Mouse (Mus musculus): Measurements from ENCODE around the gene Gm4871. TPM values are rescaled to one million over a fixed set of nuclear protein-coding genes. Genes with fewer than 3 reads are reported as not detected.
"Not testable (repeated sequence)": the region's sequence is repeated elsewhere in the genome, so short reads cannot be mapped to it uniquely, and the experiment has no call there.

Gm4871 gene
- not detected for total RNA-seq (2021)

DNA sequence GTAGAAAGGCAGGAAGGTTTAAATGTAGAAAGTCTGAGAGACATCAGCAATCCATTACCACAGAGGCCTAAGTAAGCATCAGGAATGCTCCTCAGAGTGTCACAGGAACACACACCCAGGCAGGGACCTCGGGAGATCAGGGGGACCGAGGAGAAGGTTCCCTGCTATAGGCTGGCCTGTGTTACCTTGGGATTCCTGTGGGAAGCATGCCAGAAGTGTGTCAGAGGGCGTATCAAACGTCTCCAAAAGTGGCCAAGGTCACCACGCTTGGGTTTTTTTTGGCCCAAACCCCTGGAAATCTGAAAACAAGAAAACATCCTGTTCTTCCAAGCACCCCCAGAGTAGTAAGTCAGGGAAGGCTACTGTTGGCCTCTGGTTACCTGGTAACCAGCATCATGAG lies at the start of gene Gm4871:
Gene Gm4871 (minus strand): TSS at position 364 of the 400 bp plus-strand sequence.
- DNase-seq; intact Hi-C loops (cut with DNase I): not testable (repeated sequence)

DNA sequence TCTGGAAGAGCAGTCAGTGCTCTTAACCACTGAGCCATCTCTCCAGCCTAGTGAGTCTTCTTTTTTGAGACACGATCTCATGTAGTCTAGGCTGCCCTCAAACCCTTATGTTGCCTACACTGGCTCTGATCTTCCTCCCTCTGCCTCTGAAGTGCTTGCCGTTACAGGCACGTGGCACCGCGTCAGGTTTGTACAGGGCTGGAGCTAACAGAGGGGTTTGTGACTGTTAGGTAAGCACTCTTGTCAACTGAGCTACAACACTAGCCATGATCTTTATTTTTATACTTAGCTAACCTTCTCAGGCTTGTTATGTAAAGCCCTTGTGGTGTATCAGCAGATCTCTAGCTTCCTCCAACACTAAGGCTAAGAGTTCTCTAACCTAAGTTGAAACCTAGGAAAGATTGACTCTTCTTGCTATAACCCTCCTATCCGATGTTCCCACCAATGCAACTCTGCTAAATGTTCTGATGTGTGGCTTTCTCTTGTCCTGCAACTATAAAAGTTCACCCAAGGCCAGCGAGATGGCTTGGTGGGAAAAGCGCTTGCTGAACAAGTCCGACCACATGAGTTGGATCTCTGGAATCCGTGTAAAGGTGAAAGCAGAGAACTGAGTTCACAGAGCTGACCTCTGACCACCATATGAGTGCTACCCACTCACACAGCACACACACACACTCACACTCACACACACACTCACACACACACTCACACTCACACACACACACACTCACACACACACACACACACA lies 49.5 kb upstream of the Gm4871 start:
- intact Hi-C loops (cut with DNase I): no loop called here
- no peak for DNase-seq

DNA sequence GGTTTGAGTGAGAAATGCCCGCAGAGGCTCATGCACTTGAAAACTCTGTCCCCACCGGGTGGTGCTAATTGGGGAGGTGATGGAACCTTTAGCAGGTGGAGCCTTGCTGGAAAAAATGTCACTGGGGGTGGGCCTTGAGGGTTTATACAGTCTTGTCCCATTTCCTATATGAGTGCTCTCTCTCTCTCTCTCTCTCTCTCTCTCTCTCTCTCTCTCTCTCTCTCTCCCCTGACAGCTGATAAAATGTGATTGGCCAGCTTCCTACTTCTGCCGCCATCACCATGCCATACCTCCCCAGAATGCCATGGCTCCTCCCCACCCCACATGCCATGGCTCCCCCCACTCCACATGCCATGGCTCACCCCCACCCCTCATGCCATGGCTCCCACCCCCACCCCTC lies 42.5 kb upstream of the Gm4871 start:
- DNase-seq: no peak
- intact Hi-C loops (cut with DNase I): no loop called here

DNA sequence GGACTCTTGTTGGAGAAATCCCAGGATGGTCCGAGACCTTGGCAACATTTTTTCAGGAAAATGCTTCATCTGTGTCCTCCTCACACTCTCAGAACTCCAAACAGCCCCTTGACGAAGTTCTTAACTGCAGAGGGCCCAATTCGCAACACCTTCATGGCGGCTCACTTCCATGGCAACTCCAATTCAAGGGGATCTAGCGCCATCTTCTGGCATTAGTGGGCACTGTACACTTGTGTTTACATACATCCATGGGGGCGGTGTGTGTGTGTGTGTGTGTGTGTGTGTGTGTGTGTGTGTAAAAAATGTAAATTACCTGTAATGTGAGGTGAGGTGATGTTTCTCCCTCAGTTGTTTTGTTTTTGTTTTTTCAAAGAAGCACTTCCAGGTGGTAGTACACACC lies 38.8 kb upstream of the Gm4871 start:
- DNase-seq: no peak
- intact Hi-C loops (cut with DNase I): loop anchor here (5.0 kb wide), 2 partner anchors 41 to 74 kb away; partner anchors contain the start of gene Arpc1b

DNA sequence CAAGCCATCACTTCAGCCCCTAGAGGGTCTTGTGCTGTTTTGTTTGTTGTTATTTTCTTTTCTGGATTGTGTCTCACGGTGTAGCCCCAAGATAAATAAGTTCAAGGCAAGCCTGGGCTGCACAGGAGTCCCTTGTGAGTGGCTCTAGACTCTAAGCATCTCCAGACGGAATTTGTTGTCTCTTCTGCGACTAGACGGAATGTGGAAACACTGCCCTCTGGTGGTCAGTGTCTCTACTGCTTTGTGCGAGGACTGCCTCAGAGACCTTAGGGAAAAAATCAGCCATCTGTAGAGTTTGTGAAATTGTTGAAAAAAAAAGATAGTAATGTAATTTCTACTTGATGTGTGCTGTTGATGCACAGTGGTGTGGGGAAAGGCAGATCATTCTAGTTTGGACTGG lies 37.2 kb upstream of the Gm4871 start:
- DNase-seq: peak; percentile 65 to 80
- intact Hi-C loops (cut with DNase I): loop anchor here (5.0 kb wide), 4 partner anchors 43 to 187 kb away; partner anchors contain the start of gene Arpc1b

DNA sequence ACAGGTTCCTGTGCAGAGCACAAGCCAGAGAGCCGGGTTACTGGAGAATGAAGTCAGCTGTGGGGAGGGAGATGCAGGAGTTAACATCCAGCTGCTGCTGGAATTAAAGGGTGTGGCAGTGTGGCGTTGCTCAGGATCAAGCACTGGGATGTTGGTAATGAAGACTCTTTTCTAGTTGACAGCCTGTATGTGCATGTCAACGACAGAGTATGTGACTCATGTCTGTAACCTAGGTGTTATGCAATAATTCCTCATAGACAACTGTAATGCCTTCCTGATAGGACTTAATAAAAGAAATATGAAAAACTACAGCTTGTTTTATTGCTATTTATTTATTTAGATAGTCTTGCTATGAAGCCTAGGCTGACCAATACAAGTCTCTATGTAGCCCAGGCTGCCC lies 36.3 kb upstream of the Gm4871 start:
- DNase-seq: no peak
- intact Hi-C loops (cut with DNase I): loop anchor here (5.0 kb wide), 2 partner anchors 52 to 187 kb away; no protein-coding TSS in a partner anchor

DNA sequence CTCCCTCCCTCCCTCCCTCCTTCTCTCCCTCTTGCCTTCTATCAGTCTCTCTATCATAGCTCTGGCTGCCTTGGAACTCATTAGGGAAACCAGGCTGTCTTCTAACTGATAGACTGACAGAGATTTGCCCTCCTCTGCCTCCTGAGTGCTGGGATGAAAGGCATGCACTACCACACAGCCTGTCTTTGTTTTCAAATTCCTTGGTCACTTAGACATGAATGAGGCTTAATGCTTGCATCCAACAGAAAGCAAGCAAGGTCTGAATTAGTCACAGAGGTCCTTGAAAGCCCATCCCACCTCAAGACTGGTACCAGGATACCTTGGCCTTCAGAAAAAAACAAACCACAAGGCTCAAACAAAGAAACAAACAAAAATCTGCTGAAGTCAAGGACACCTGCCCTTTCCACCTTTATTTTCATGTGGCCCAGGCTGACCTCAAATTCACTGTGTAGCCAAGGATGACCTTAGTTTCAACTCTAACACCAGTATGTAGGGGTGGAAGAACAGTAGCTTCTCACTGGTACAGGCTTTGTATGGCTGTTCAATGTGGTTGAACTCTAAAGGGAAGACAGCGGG lies 32.3 kb upstream of the Gm4871 start:
- intact Hi-C loops (cut with DNase I): loop anchor here (5.0 kb wide), 2 partner anchors 48 to 183 kb away; no protein-coding TSS in a partner anchor
- no peak for DNase-seq

DNA sequence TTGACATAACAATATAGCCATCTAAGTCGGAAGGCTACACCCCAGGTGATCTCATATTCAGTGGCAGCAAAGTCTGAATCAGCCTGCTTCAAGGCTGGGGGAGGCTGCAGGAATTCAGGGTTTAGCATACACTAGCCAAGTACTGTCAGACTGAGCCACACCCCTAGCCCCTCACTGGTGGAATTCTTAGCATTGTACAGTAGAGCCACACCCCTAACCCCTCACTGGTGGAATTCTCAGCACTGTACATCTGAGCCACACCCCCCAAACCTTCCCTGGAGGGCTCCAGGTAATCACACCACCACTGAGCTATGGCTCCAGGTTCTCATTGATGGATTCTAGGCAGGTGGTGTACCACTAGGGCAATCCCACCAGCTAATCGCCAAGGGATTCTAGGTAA lies 27.0 kb upstream of the Gm4871 start:
- intact Hi-C loops (cut with DNase I): no loop called here

DNA sequence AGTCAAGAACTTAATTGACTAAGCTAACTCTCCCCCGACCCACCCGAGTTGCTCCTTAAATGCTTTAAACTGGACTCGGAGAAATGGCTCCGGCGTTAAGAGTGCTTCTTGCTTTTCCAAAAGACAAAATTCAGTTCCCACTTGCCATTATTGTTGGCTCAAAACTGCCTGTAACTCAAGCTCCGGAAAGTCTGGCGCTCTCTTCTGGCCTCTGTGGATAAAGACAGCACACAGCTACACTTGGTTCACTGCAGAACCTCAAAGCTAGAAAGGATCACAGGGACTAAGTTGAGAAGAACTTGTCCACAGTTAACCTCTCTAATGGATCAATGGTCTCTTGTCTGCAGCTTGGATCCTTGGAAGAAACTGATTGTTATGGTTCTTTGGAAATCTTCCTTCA lies 26.2 kb upstream of the Gm4871 start:
- intact Hi-C loops (cut with DNase I): no loop called here
- DNase-seq: no peak

More for the DNA sequence above, 27.0 kb upstream of the Gm4871 start:
- no peak for DNase-seq

DNA sequence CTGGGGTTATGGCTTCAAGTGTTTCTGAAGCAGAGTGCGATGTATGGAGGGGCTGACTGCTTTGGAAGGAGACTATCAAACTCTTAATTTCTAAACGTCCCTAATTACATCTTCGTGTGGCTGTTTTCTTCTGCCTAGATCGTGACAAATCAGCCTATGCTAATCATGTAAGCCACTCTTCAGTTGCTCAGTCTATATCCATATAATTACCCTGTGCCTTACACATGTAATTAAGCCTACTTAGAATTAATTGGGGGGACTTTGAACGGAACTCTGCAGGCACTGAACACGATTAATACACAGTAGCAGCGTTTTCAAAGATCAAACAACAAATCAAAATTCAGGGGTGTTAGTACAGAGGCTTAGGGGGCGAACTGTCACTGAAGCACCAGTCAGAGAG lies 25.4 kb upstream of the Gm4871 start:
- intact Hi-C loops (cut with DNase I): no loop called here
- no peak for DNase-seq

DNA sequence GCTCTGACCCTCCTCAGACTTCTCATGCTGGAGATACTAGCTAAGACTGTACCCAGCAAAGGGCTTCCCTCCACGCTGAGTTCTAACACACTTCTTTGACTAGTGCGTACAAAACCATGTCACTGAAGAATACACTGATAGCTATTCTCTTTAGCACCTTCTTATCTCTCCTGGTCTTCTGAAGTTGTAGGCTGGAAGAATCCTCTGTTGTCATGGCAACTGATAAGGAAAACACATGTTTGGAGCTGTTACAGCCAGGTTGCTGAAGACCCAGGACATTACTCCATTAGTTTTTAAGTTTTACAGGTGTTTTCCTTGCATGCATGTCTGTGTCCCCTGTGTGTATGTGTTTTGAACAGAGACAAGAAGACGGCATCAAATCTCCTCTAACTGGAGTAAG lies 21.6 kb upstream of the Gm4871 start:
- DNase-seq; intact Hi-C loops (cut with DNase I): not testable (repeated sequence)

DNA sequence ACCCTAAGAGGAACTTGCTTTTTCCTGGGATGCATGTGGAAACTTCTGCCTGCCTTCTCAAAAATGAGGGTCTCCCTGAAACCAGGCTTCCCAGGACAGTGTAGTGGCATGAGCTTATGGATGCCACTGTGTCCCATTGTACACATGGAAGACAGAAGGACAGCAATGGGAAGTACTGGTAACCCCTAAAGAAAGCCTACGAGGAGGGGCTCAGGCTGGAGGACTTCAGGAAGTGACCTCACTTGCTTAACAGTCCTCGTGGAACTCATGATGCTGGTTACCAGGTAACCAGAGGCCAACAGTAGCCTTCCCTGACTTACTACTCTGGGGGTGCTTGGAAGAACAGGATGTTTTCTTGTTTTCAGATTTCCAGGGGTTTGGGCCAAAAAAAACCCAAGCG lies 10.1 kb upstream of the Gm4871 start, which contains the start of gene 1700018F24Rik:
Gene 1700018F24Rik (plus strand): TSS at position 301 of the 400 bp plus-strand sequence.
- intact Hi-C loops (cut with DNase I): not testable (repeated sequence)

DNA sequence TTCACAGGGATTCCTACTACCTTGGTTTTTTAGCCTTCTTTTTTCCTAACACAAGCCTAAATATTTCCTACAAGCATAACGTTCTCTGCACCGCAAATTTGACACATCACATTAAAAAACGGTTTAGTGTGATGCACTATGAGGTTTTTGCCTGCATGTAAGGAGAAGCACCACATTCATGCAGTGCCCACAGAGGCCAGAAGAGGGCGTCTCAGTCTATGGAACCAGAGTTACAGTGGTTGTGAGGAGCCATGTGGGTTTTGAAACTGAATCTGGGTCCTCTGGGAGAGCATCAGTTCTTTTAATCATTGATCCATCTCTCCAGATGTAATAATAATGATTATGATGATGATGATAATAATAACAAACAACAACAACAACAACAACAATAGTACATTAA lies 9.1 kb upstream of the Gm4871 start:
- intact Hi-C loops (cut with DNase I): no loop called here

More for the DNA sequence above, 10.1 kb upstream of the Gm4871 start, which contains the start of gene 1700018F24Rik:
- DNase-seq: not testable (repeated sequence)

DNA sequence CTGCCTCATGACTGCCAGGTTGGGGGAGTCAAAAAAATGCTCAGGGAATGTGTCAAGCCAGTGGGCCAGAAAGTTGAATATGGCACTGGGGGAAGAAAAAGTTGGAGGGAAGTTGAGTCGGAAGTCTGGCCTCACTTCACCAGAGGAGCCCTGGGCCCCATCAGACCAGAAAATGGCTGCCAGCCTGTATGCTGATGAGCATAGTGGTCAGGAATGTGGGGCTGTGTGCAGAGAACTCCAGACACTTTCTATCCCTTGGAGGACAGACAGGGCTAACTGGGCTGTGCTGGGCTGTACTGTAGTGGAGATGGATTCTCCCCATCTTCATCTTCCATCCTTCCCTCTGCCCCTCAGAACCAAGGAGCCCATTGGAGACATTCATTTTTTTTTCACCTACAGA lies 2.1 kb downstream of the Gm4871 start:
- intact Hi-C loops (cut with DNase I); DNase-seq: not testable (repeated sequence)

More for the DNA sequence above, 9.1 kb upstream of the Gm4871 start:
- DNase-seq: no peak

DNA sequence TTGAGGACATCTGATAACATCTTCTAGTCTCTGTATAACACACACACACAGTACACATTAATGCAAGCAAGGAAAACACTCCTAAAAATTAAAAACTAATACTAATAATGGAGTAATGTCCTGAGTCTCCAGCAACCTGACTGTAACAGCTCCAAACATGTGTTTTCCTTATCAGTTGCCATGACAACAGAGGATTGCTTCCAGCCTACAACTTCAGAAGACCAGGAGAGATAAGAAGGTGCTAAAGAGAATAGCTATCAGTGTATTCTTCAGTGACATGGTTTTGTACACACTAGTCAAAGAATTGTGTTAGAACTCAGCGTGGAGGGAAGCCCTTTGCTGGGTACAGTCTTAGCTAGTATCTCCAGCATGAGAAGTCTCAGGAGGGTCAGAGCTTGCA lies 11.8 kb downstream of the Gm4871 start:
- DNase-seq; intact Hi-C loops (cut with DNase I): not testable (repeated sequence)

DNA sequence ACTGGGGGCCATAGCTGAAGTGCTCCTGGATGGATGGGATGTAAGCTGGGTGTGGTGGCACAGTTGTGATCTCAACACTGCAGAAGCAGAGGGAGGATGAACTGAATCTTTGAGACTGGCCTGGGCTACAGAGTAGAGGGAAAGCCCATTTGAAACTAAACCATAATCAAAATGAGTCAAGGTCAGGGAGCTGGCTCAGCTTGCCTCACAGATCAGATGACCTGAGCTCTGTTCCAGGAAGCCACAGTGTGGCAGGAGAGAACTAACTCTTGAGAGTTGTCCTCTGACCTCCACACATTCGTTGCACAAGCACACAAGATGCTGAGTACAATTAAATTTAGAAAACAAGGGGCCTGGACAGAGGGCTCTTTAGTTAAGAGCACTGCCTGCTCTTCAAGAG lies 12.3 kb downstream of the Gm4871 start:
- DNase-seq; intact Hi-C loops (cut with DNase I): not testable (repeated sequence)

DNA sequence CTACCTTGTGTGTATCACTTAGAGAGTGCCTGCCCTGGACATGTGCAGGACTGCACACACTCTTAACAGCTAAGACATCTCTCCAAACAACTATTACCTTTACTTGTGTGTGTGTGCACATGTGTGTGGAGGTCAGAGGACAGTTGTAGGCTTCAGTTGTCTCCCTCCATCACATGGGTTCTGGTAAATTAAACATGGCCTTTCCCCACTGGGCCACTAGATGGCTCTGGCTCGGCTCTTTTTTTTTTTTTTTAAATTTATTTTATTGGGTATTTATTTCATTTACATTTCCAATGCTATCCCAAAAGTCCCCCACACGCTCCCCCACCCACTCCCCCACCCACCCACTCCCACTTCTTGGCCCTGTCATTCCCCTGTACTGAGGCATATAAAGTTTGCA lies 15.8 kb downstream of the Gm4871 start:
- intact Hi-C loops (cut with DNase I): loop anchor here (5.0 kb wide), 1 partner anchor 51 kb away; no protein-coding TSS in a partner anchor

DNA sequence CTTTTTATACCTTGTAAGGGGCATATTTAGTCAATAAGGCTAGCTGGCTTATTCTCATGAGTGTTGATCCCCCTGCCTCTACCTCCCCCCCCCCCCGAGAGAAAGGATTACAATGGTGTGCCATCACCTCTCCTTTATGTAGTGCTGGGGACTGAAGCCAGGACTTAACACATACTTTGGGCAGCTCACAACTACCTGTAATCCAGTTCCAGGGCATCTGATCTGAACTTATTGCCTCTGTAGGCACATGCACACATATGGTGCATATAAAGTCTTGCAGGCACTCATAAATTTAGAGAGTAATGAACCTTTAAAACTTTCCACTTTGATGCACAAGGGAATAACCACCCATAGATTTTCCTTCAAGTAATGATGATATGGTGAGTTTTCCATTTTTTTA lies 18.3 kb downstream of the Gm4871 start:
- no peak for DNase-seq
- intact Hi-C loops (cut with DNase I): no loop called here

More for the DNA sequence above, 15.8 kb downstream of the Gm4871 start:
- not testable (repeated sequence) for DNase-seq

DNA sequence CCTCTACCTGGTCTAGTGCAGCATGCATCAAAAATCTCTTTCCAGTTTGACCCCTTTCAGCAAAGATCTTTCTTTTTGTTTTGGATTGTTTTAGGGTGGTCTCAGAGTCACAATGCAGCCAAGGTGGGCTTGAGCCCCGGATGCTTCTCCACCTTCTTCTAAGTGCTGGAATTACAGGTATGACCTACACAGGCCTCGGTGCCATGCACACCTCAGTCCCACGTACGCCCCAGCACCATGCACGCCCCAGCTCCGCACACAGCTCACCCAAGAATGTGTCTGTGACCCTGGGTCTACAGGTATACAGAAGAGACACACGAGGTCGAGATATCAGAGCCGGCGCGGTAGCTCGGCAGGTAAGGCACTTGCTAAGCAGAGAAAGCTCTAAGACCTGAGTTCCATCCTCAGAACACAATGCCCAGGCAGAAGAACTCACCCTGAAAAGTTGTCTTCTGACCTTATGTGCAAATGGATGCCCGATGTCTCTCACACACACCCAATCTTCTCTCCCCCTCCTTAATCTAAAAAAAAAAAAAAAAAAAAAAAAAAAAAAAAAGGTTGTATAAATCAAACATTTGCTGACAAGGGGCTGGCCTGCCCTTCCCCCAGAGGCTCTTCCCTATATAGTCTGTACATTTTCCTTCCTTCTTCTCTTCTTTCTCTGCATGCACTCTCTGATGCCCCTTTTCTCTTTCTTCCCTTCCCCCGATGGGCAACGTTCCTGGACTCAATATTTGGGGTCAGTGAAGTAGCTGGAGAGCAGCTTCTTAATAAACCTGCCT lies 23.5 kb downstream of the Gm4871 start:
- no peak for DNase-seq
- intact Hi-C loops (cut with DNase I): no loop called here

DNA sequence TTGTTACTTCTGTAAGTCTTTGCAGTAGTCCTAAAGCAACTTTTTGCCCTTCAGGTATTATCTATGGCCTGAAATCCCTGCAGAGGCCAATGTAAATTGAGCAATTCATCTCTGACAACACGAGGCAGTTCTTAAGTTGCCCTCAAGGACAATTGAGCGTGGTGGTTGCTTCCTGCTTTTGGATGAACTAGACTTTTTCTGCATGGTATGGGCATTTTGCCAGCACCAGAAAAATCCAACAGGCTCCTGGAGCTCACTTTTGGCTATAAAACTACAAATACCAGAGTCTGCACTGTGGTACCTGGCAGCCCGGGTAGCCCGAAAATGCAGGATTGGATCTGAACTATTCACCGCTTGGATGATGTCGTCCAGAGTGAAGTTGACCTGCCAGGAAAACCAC lies 27.0 kb downstream of the Gm4871 start:
- intact Hi-C loops (cut with DNase I): no loop called here
- DNase-seq: no peak

DNA sequence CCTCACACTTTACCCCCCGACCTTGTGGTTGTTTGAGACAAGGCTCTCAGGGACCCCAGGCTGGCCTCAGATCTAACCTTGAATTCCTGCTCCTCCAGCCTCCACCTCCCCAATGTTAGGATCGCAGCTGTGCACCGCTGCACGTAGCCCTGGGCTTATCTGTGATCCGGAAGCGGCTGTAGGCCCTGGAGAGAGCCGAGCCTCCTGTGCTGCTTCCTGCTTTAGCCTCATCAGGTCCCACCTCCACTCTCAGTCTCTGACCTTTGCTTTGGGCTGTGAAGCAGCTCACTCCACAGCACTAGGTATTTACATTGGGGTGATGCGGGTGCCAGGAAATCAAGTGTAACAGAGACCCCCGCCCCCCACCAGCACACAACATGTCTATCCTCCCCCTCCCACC lies 28.1 kb downstream of the Gm4871 start:
- no peak for DNase-seq
- intact Hi-C loops (cut with DNase I): no loop called here

All from heart, postnatal 36 days (tissue).